Mouse (Mus musculus): ENCODE results near the gene Tmem163. TPM values are rescaled to one million over a fixed set of nuclear protein-coding genes. Genes with fewer than 3 reads are reported as not detected.

The Tmem163 gene
- total and polyA plus RNA-seq, 3 experiments = 4.5 to 10.0 (median 8.1) TPM

GRCm38 (mm10) chr1:127568641-127569040 lies 110.7 kb downstream of the Tmem163 start:
- Histone ChIP-seq H3K27me3 (replicated peaks) (no peaks in the 10 kb centered on the region), H3K79me2 (replicated peaks; ENCODE audit: control insufficient read depth, extremely low read depth, insufficient read depth, poor library complexity, severe bottlenecking) (no peaks in the 10 kb centered on the region), H3K27ac (ENCODE audit: insufficient read depth, low read depth) (no peak overlapping the region), H3K36me3 (replicated peaks in 1 of 2; ENCODE audit: control insufficient read depth in 1 of 2, insufficient read depth in 1 of 2, low read length in 1 of 2) (peaks cover 0 to 27% of the 10 kb centered on the region in 2 experiments), H3K4me1 (ENCODE audit: control insufficient read depth in 1 of 2, insufficient read depth in 2 of 2) (no peaks in the 10 kb centered on the region), H3K4me3 (replicated peaks in 1 of 3; ENCODE audit: low read depth in 2 of 3, low read length in 2 of 3, poor library complexity in 1 of 3) (no peak overlapping the region), H3K9ac (ENCODE audit: insufficient read depth, low read depth) (no peak overlapping the region), H3K4me2 (ENCODE audit: insufficient read depth, low read depth, poor library complexity, severe bottlenecking) (no peak overlapping the region), H3K9me3 (replicated peaks; ENCODE audit: low read length) (peaks cover 13% of the 10 kb centered on the region)
- TF ChIP-seq MEF2A (IDR thresholded peaks at IDR 0.05; ENCODE audit: borderline replicate concordance, low read depth, low read length) (no peak), TCF12 (IDR thresholded peaks at IDR 0.05; ENCODE audit: low read depth, low read length) (no peak), MYC (IDR thresholded peaks at IDR 0.05; ENCODE audit: low read depth, low read length) (no peak), POLR2AphosphoS2 (IDR thresholded peaks at IDR 0.05; ENCODE audit: low read depth, low read length) (no peak), MXI1 (IDR thresholded peaks at IDR 0.05; ENCODE audit: low read depth, low read length) (no peak), POLR2A (IDR thresholded peaks at IDR 0.05; ENCODE audit: low read depth, low read length) (no peak), RAD21 (IDR thresholded peaks at IDR 0.05; ENCODE audit: low read depth, low read length) (no peak), NRF1 (IDR thresholded peaks at IDR 0.05; ENCODE audit: low read depth, low read length) (no peak), RCOR1 (conservative IDR thresholded peaks at IDR 0.05; ENCODE audit: low read depth, low read length) (no peak), ELF1 (IDR thresholded peaks at IDR 0.05; ENCODE audit: low read depth, low read length) (no peak), CHD2 (IDR thresholded peaks at IDR 0.05; ENCODE audit: low read length) (no peak), USF2 (conservative IDR thresholded peaks at IDR 0.05; ENCODE audit: low read depth, low read length) (no peak), E2F4 (IDR thresholded peaks at IDR 0.05; ENCODE audit: insufficient replicate concordance, low read depth, low read length) (no peak), USF1 (IDR thresholded peaks at IDR 0.05; ENCODE audit: low read depth, low read length) (no peak), IRF4 (IDR thresholded peaks at IDR 0.05; ENCODE audit: low read depth, low read length) (no peak), SIN3A (IDR thresholded peaks at IDR 0.05; ENCODE audit: low read length) (no peak), ZKSCAN1 (IDR thresholded peaks at IDR 0.05; ENCODE audit: borderline replicate concordance, low read depth, low read length) (no peak), MAZ (IDR thresholded peaks at IDR 0.05; ENCODE audit: low read depth, low read length) (no peak)
- in situ Hi-C loops (cut with MboI; ENCODE audit: low pct_ligation_motif_present, low pct_unique_long_range_greater_than_20kb, low sequenced_read_pairs) (no loop called here), dilution Hi-C loops (cut with MboI; ENCODE audit: extremely low pct_ligation_motif_present, extremely low pct_unique_long_range_greater_than_20kb, low sequenced_read_pairs) (no loop called here)
- no peak for DNase-seq (ENCODE audit: extremely low read depth)

DNA sequence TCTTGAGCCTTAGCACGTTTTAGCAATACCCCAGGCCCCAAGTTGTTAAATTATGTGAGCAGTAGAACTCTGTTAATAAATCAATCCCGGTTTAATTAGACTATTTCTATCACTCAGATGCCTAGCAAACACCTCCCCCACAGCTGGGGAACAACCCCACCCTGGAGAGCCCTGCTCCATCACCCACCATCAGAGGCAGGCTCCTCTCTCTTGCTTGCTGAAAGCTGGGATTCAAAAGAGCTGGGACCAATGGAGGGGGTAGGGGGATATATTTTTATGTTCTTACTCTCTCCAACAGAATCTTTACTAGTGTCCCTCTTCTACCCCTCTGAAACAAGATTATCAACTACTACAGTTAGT lies 122.9 kb downstream of the Tmem163 start:
- DNase-seq (ENCODE audit: extremely low read depth) = no peak
- dilution Hi-C loops (cut with MboI; ENCODE audit: extremely low pct_ligation_motif_present, extremely low pct_unique_long_range_greater_than_20kb, low sequenced_read_pairs) (no loop called here), in situ Hi-C loops (cut with MboI; ENCODE audit: low pct_ligation_motif_present, low pct_unique_long_range_greater_than_20kb, low sequenced_read_pairs) (no loop called here)

More for the DNA sequence above, 122.9 kb downstream of the Tmem163 start:
- Histone ChIP-seq H3K9ac (ENCODE audit: insufficient read depth, low read depth) (no peak overlapping the region), H3K4me1 (ENCODE audit: control insufficient read depth in 1 of 2, insufficient read depth in 2 of 2) (no peaks in the 10 kb centered on the region), H3K36me3 (replicated peaks in 1 of 2; ENCODE audit: control insufficient read depth in 1 of 2, insufficient read depth in 1 of 2, low read length in 1 of 2) (peaks cover 0 to 22% of the 10 kb centered on the region in 2 experiments), H3K9me3 (replicated peaks; ENCODE audit: low read length) (no peaks in the 10 kb centered on the region), H3K4me3 (replicated peaks in 1 of 3; ENCODE audit: low read depth in 2 of 3, low read length in 2 of 3, poor library complexity in 1 of 3) (no peak overlapping the region), H3K27ac (ENCODE audit: insufficient read depth, low read depth) (no peak overlapping the region), H3K4me2 (ENCODE audit: insufficient read depth, low read depth, poor library complexity, severe bottlenecking) (no peak overlapping the region), H3K79me2 (replicated peaks; ENCODE audit: control insufficient read depth, extremely low read depth, insufficient read depth, poor library complexity, severe bottlenecking) (no peaks in the 10 kb centered on the region), H3K27me3 (replicated peaks) (no peaks in the 10 kb centered on the region)
- no peak for TF ChIP-seq GABPA (IDR thresholded peaks at IDR 0.05; ENCODE audit: insufficient replicate concordance, low read depth, low read length)
- TF ChIP-seq SIN3A (IDR thresholded peaks at IDR 0.05; ENCODE audit: low read length) = no peak
- no peak for TF ChIP-seq MYC (IDR thresholded peaks at IDR 0.05; ENCODE audit: low read depth, low read length)
- no peak for TF ChIP-seq KAT2A (IDR thresholded peaks at IDR 0.05; ENCODE audit: insufficient replicate concordance, low read length)
- TF ChIP-seq JUN (IDR thresholded peaks at IDR 0.05; ENCODE audit: insufficient read depth, low read depth, low read length) = no peak
- no peak for TF ChIP-seq RCOR1 (conservative IDR thresholded peaks at IDR 0.05; ENCODE audit: low read depth, low read length)
- no peak for TF ChIP-seq POLR2A (IDR thresholded peaks at IDR 0.05; ENCODE audit: low read depth, low read length)
- no peak for TF ChIP-seq MEF2A (IDR thresholded peaks at IDR 0.05; ENCODE audit: borderline replicate concordance, low read depth, low read length)
- TF ChIP-seq CTCF (conservative IDR thresholded peaks at IDR 0.05 in 1 of 2, IDR thresholded peaks at IDR 0.05 in 1 of 2; ENCODE audit: low read depth in 2 of 2, low read length in 2 of 2) = no peak
- TF ChIP-seq MXI1 (IDR thresholded peaks at IDR 0.05; ENCODE audit: low read depth, low read length) = no peak
- TF ChIP-seq ZMIZ1 (IDR thresholded peaks at IDR 0.05; ENCODE audit: low read depth, low read length) = no peak
